Mouse (Mus musculus) right cerebral cortex, postnatal 25 days (tissue): Measurements from ENCODE around the gene Fkbp3.
"Not testable (repeated sequence)": the region's sequence is repeated elsewhere in the genome, so short reads cannot be mapped to it uniquely, and the experiment has no call there.

Experiments
- DNase-seq: peaks from one replicate; pipeline ENCODE4 v3.0.0; 2022

Fkbp3 gene

GRCm38 (mm10) chr12:65073611-65074178 is at the start of gene Fkbp3:
Gene Fkbp3 (minus strand): TSS chr12:65074007.
- peak; percentile 98 for DNase-seq

- DNase-seq = no peak
Measured at GRCm38 (mm10) chr12:65119451-65119850, 45.6 kb upstream of the Fkbp3 start.

GRCm38 (mm10) chr12:65118968-65119367 is 45.2 kb upstream of the Fkbp3 start:
- DNase-seq = no peak

DNA sequence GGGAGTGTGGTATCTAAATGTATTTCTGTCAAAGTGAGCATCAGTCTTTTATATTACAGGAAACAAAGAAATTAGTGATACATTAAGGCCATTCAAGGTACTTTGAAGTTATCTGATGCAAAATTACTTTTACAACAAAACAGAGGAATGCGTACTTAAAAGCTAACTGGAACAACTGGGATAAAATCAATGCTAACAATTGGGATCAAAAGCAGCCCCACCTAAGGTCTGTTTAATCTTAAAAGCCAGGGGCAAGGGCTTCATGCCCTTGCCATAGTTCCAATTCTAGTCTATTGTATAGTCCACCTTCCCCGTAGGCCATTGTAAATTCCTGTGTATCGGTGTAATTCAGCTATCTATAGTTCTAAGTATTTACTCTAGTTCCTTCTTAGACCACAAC is 41.2 kb upstream of the Fkbp3 start:
- DNase-seq = not testable (repeated sequence)

DNA sequence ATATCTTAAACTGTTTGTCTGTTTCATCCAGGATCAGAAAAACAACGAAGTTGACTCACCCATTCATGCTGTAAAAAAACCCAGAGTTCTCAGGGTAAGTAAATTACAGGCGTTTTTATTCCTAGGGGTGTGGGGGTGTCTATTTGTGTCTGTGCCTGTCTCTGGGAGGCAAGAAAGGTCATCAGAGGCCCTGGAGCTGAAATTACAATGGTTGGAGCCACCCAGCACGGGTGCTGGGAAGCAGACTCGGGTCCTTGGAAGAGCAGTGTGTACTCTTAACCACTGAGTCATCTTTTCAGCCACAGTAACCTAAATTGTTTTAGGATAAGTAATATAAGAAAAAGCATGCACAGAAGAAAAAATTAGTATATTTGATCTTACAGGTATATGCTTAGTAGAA is 40.1 kb upstream of the Fkbp3 start:
- DNase-seq = no peak

- no peak for DNase-seq
Measured at GRCm38 (mm10) chr12:65112811-65113210, 39.0 kb upstream of the Fkbp3 start.

DNA sequence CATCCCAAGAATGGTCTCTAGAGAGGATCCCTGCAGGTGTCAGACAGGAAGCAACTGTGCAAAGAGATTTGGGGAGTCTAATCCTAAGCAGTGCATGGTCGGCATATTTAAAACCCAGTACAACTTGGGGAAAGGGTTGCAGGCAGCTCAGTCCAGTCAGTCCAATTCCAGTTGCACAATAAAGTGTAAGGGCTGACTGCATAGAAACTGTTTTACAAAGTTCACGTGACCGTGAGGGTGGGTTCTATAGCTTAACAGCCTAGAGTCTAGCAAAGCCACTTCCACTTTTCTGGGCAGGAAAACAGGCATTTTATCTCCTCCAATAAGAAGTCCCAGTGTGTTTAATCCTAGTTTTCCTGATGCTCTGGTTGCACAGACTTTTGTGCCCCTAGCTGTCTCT is 37.7 kb upstream of the Fkbp3 start:
- no peak for DNase-seq

DNA sequence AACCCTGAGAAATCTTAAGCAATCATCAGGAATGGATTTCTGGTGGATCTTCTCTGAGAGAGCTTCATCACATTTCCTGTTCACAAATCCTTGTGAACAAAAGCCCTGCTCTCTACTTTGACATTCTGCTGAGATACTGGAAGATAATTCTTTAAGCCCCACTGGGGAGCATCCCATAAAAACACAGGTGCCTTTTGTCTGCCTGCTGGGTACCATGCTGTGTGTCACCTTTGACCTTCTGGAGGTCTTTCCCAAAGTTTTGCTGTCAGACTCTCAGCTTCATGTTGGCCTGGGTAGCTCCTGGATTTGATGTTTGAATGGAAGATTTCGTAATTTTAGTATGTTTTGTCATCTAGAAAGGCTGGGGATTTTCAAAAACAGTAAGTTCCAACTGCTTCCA is 34.9 kb upstream of the Fkbp3 start:
- no peak for DNase-seq

DNA sequence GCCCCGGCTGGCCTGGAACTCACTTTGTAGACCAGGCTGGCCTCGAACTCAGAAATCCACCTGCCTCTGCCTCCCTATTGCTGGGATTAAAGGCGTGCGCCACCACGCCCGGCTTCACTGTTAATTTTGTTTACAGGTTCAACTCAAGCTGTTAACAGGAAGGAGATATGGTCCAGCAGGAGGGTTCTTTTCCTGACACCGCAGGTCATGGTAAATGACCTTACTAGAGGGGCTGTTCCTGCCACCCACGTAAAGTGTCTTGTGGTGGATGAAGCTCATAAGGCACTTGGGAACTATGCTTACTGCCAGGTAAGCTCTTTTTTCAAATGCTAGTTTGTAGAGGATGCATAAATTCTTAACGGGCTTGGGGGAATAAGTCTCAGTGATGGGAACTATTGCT is 3.1 kb upstream of the Fkbp3 start:
- no peak for DNase-seq

- no peak for DNase-seq
Measured at GRCm38 (mm10) chr12:65075733-65076310, 2.0 kb upstream of the Fkbp3 start.

DNA sequence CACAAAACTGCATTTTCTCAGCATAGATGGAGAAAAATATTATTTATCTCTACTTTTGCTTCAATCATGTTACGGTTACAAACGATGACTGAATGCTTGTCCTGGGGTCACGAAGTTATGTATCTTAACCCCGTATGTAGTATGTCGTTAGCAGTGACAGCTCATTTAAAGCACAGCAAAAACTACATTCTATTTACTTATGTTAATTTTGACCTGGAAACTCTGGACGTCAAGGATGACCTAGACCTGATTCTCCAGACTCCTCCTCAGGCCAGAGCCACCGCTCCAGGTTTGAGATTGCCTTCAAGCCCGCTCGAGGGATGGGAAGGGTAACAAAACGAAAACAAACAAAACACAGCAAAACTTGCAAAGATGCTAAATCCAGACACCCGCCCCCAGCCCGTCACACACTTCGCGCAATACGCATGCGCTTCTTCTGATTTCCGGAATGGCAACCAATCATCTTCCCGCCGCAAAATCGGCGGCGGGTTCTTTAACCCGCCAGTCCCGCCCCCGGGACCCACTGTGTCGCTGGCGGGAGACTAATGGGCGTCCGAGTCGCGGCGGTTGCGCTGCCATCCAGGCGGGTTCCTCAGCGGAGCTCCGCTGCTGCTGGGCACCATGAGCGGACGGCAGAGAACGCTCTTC is 1.4 kb upstream of the Fkbp3 start, which contains the start of gene Fancm:
TSS of gene Fancm (plus strand) at position 519 of the 648 bp plus-strand sequence.
- DNase-seq = peak; percentile 91

- DNase-seq = no peak
Measured at GRCm38 (mm10) chr12:65074651-65075050, 844 bp upstream of the Fkbp3 start.

DNA sequence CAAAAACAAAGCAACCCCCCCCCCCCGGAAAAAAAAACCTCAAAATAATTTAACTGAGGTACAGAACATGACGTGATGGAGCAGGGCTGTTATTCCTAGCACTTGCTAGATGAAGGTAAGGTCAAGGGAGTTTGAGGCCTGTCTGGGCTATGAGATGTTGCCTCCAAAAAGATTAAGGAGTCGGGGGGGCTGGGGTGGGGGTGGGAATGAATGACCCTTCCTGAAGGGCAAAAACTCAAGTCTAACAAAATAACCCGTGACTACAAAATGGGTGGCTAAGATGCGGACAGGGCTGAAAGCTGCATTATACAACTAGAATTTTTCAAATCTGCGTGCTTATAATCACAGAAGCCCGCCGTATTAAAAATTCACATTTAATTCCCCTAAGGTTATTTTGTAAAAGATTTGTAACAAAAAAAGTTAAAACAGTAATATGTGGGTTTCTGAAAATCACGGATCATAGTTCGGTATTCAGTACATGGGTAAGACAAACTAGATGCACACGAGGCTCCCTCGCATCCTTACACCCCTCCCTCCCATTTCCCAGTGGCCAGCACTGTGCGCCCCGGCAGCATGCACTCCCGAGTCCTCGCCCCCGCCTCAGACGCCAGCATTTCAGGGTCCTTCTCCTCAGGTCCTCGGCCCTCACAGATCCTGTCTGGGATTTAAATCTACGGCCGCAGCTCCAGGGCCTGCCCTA is 746 bp downstream of the Fkbp3 start:
- no peak for DNase-seq

GRCm38 (mm10) chr12:65068409-65068808 is 5.4 kb downstream of the Fkbp3 start:
- DNase-seq = no peak

- no peak for DNase-seq
Measured at GRCm38 (mm10) chr12:65066234-65066633, 7.6 kb downstream of the Fkbp3 start.

DNA sequence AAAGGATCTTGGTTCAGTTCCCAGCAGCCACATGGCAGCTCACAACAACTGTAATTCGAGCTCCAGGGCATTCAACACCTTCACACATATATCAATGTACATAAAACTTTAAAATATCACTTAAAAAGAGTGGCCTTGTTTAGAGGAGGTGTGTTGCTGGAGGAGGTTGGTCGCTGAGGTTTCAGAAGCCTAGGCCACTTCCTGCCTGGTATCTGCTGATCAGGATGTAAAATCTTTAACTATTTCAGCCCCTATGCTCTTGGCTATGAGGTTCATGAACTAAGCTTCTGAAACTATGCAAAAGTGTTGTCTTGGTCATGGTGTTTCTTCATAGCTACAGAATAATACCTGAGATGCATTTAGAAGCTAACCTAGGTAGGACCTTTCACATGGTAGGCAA is 8.6 kb downstream of the Fkbp3 start:
- DNase-seq = no peak

- DNase-seq = no peak
Measured at GRCm38 (mm10) chr12:65061082-65061481, 12.7 kb downstream of the Fkbp3 start.

GRCm38 (mm10) chr12:65058203-65058602 is 15.6 kb downstream of the Fkbp3 start:
- no peak for DNase-seq

- no peak for DNase-seq
Measured at GRCm38 (mm10) chr12:65048799-65049198, 25.0 kb downstream of the Fkbp3 start.

- no peak for DNase-seq
Measured at GRCm38 (mm10) chr12:65037546-65037937, 36.3 kb downstream of the Fkbp3 start.

GRCm38 (mm10) chr12:65036892-65037545 is 36.8 kb downstream of the Fkbp3 start:
- no peak for DNase-seq

GRCm38 (mm10) chr12:65036190-65036870 is 37.5 kb downstream of the Fkbp3 start, which contains the start of gene Prpf39:
Gene Prpf39 (plus strand): TSS chr12:65036333.
- peak; percentile 93 for DNase-seq

DNA sequence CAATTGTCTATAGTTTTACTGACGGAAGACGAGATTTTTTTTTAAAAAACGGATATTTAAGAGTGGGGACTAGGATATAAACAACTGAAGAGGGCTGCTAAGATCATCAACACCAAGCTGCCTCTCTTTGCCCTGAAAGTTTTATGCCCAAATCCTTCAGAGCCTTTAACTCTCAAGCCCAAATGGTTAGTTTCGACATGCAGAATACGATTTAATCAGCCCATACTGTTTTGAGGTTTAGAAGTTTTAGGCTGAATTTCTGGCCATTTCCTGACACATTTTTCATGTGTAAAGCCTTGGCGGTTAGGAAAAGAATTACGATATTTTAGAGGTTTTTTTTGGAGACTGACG is 38.0 kb downstream of the Fkbp3 start:
- no peak for DNase-seq
